Mouse (Mus musculus): Measurements from ENCODE around the gene Slc25a23.

The Slc25a23 gene

DNA sequence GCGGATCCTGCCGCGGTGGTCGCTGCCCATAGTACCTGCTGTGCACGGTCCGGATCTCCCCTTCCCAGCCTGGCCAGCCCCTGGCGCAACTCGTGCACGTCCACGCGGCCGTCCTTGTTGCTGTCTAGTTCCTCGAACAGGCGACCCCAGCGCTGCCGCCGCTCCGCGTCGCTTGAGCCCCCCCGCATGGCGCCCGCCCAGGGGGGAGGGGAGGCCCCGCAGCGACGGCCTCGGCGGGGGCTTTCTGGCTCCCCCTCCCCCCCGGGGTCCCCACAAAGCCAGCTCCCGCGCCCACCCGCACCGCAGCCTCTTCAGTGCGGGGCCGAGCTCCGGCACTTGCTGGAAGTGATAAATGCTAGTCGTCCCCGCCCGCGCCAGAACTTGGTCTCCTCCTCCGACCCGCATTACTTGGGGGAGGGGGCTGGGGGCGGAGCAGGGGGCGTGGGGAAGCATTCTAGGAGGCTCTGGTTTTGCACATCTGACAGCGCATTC lies at the start of gene Slc25a23:
Slc25a23 (minus strand) TSS at position 378 of the 492 bp plus-strand sequence.
- peak; percentile 68 for DNase-seq (ENCODE audit: low spot score in 2 of 2)

DNA sequence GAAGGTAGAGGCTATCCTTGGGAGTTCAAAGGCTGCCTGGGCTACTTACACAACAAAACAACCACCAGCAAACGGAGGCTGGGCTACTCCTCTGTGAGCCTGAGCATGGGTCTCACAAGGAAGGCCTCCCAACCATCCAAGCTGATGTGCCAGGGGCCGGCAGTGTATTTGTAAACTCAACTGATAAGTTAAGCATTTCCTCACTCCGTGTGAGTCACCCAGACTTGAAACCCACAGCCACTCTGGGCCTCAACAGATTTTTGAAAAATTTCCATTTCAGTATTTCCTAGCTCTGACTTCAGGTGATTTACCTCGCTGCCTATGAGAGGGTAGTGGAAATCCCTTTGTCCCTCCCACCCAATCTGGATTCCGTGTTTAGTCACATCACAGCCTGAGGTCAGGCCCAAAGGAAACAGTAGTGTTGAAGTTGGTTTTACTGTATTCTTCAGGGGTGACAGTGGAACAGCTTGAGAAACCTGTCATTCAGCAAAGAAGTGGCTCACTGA lies 49.1 kb upstream of the Slc25a23 start:
- DNase-seq (ENCODE audit: low spot score in 2 of 2), result no peak

DNA sequence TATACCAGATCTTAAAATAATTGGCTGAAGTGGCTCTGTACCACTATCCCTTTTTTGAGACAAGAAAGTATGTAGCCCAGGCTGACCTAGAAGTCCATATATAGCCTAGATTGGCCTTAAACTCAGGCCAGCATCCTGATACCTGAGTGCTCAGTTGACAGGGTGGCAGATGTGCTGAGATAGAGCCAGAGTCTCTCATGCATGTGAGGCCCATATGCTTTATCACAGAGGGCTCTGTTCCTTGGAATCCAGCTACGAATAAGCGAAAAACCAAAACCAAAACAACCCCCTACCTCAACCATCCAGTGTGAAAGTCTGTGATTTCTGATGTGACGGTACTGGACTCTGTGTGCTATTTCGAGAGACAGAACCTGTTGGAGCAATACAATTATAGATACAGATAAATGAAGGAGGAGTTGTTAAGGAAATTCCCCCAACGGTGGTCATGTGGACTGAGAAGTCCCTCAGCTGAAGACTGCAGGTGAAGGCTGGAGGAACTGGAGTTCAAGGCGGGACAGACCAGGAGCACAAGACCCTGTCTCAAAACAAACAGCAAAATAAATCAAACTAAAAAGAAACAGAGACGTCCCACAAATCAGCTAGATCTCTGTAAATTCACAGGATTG lies 48.5 kb upstream of the Slc25a23 start:
- DNase-seq (ENCODE audit: low spot score in 2 of 2), result no peak

DNA sequence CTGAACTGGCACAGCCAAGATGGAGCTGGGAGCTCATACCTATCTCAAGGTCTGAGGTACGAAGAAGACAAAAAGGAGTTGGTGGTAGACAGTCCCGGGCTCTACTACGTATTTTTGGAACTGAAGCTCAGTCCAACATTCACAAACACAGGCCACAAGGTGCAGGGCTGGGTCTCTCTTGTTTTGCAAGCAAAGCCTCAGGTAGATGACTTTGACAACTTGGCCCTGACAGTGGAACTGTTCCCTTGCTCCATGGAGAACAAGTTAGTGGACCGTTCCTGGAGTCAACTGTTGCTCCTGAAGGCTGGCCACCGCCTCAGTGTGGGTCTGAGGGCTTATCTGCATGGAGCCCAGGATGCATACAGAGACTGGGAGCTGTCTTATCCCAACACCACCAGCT lies 47.4 kb upstream of the Slc25a23 start:
- DNase-seq (ENCODE audit: low spot score in 2 of 2), result no peak

DNA sequence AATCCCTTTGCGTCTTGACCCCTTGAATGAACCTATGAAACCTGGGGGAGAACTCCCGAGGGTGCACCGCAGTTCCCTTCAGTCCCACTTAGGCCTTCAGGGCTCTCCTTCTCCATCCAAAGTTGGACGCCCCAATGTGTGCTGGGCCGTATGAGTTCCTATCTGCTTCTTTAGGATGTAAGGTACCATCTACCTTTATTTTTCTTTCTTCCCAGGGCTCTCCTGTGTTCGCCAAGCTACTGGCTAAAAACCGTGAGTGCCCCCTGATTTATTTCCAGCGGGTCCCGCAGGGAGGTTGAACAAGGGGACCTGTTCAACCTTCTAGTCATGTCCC lies 46.3 kb upstream of the Slc25a23 start:
- DNase-seq (ENCODE audit: low spot score in 2 of 2), result no peak

DNA sequence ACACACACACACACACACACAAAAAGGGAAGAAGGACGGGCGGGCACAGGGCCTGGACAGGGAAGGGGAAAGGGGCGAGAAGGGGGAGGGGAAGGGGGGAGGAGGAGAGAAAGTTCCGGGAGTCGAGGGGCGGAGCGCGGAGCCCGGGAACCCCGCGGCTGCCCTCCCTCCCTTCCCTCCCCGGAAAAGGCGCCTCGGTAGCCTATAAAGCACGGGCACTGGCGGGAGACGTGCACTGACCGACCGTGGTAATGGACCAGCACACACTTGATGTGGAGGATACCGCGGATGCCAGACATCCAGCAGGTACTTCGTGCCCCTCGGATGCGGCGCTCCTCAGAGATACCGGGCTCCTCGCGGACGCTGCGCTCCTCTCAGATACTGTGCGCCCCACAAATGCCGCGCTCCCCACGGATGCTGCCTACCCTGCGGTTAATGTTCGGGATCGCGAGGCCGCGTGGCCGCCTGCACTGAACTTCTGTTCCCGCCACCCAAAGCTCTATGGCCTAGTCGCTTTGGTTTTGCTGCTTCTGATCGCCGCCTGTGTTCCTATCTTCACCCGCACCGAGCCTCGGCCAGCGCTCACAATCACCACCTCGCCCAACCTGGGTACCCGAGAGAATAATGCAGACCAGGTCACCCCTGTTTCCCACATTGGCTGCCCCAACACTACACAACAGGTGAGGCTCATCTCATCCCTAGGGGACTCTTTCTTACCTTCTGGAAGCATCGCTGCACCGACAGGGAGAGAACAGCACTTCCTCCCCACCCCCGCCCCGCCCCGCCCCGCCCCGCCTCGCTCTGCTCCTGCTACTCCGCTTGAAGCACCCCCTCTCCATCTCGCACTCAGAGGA lies 45.7 kb upstream of the Slc25a23 start, which contains the start of gene Tnfsf9:
Tnfsf9 (plus strand) TSS at position 145 of the 854 bp plus-strand sequence.
- DNase-seq (ENCODE audit: low spot score in 2 of 2), result peak in 1 of 2 experiments; percentile 15

DNA sequence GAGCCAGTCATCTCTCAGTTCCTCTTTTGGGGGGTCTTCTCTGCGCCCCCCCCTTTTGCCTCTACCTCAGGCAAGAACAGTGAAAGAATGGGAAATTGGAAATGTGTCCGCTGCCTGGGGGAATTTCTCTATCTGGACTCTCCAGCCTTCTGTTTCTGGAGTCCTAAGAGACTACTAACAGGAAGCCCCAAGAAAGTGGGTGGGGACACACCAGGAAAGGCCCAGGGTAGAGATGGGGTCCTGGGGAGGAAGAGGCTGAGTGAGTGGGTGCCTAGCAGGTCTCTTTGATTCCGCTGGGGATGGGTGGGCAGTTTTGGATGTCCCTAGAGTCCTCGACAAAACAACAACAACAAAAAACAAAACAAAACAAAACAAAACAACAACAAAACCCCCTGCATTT lies 44.8 kb upstream of the Slc25a23 start:
- no peak for DNase-seq (ENCODE audit: low spot score in 2 of 2)

DNA sequence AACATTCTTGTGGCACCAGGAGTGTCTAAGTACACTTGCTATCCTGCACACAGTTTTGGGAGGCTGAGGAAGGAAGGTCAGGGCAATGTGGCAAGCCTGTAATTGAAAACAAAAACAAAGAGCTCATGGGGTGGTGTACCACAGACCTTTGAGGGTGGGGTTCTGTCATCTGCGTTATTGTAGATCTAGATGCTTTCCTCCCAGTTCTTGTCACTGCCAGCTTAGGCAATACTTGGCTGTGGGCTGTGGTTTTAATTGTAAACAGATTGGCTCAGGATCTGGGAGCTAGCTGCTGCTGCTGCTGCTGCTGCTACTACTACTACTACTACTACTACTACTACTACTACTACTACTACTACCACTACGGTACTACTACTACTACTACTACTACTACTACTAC lies 42.6 kb upstream of the Slc25a23 start:
- DNase-seq (ENCODE audit: low spot score in 2 of 2), result no peak

DNA sequence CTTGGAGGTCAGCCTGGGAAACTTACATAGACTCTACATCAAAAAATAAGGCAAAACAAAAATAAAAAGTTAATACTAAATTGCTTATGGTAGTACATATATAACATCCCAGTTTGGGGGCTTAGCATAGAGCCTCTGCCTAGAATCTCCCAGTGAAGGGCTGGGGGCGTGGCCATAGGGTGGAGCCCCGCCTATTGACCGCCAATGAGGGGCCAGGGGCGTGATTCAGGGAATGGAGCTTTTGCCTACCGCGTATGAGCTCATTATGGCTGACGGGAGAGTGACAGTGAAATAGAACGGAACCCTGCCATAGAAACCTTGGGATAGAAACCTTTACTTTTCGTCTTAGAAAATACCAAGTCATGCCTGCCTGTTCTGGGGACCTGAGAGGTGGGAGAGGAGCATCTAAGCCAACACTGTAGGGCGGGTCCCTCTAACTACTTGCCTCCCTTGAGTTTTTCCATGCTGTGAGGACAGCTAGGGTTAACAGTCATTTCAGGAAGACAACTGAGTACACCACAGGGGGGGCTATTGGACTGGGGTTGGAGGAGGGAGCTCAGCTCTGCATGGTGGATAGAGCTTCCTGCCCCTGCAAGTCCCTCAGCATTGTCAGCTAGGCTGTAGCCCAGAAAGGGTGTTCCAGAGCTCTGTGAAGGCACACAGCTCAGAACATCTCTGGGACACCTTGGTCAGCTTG lies 40.1 kb upstream of the Slc25a23 start:
- no peak for DNase-seq (ENCODE audit: low spot score in 2 of 2)

DNA sequence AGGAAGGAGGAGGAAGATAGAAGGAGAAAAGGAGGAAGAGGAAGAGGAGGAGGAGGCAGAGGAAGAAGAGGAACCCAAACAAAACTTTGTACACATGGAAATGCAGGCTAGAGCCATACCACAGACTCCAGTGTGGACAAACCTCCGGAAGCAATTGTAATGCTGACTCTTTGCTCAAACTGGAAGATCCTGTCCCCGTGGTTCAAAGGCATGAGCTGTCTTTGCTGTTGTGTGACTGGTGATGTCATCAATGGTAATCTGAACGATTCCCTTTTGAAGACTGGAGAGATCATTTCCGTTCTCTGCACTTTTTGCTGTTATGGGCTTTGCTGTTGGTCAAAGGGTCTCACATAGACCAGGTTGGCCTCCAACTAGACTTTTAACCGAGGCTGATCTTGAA lies 38.7 kb upstream of the Slc25a23 start:
- DNase-seq (ENCODE audit: low spot score in 2 of 2), result no peak

DNA sequence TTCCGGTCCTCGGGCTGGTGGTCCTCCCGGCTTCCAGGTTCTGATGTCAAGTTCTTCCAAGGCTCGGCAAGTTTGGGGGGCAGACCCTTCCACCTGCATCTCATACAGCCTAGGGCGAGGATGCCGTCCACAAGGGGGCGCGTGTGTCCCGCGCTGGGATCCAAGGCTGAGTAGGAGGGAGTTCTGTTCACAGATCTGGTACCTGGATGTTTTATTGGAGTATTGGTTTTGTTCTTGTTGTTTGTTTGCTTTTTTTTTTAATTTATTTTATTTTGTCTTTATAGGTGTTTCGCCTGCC lies 36.9 kb upstream of the Slc25a23 start:
- peak; percentile 81 to 83 for DNase-seq (ENCODE audit: low spot score in 2 of 2)

DNA sequence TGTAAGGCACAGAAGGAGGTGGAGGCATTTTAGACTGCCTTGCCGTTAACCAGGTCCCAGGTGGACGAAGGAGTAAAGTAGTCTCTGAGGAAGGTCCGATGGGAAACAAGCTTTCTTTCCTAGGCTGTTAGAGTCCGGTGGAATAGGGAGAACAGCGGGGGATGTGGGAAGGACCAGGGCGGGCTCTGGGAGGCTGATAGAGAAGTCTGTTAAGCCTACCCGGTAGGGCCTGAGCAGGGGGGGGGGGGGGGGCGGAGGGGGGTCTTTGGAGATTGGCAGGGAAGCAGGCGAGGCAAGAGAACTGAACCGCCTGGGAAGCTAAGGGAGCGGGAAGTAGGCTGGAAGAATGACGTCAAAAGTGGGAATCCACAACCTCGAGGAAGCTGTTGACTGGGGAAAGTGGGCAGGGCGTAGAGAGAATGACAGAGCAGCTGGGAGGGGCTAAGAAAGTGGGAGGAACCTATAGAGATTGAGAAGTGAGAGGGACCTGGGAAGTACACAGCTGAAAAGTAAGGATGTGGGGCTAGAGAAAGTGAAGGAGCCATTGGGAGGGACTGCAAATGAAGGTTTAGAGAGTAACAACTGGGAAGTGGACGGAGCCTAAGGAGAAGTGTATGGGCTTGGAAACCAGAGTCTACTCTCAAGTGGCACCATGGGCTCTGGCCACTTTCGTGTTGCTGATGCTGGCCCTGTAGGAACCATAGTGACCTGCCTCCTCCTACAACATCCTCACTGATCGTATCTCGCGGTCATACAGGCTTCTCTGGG lies 36.4 kb upstream of the Slc25a23 start:
- DNase-seq (ENCODE audit: low spot score in 2 of 2), result no peak

DNA sequence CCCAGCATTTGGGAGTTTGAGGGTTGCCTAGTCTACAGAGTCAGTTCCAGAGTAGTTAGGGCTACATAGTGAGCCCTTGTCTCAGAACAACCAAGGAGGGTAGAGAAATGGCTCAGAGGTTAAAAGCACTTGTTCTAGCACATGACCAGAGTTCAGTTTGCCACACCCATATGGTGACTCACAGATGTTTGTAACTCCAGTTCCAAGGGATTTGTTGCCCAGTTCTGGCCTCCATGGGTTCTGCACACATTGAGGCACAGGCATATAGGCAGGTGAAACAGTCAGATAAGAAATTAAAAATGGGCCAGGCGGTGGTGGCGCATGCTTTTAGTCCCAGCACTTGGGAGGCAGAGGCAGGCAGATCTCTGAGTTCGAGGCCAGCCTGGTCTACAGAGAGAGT lies 34.6 kb upstream of the Slc25a23 start:
- DNase-seq (ENCODE audit: low spot score in 2 of 2), result no peak

DNA sequence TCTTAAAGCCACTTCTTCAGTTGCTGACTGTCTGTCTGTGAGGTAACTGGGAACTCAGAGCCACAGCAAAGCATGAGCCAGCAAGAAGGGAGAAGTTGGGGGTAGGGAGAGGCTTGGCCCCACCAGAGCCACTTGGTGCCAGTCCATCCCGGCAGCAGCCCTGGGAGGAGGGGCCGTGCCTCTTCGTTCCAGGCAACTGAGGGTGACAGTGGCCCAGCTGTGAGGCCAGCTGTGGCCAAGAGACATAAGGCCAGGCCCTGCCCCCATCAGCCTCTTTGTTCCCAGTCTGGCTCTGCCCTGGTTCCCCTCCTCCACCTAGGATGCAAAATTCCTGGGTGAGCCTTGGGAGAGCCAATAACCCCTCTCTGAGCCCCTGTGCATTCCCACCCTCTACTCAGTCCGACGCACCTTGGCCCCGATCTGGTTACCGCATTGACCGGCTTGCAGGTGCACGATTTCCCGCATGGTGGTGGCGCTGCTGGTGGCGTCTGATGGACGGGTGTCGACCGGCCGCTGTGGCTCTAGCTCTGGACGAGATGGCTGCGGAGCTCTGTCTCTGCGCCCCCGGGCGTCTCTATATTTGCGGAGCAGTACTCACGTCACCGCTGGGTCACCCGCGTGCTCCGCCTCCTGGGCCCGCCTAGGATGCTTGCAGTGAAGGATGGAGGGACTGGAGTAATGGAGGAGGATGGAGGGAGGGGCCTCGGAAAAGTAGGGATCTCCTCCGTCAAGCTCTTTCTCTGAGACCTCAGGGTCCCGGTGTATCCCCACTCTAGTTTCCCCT lies 27.6 kb upstream of the Slc25a23 start, which contains the start of gene Tubb4a:
Tubb4a (minus strand) TSS at position 734 of the 784 bp plus-strand sequence.
- peak; percentile 87 to 90 for DNase-seq (ENCODE audit: low spot score in 2 of 2)

DNA sequence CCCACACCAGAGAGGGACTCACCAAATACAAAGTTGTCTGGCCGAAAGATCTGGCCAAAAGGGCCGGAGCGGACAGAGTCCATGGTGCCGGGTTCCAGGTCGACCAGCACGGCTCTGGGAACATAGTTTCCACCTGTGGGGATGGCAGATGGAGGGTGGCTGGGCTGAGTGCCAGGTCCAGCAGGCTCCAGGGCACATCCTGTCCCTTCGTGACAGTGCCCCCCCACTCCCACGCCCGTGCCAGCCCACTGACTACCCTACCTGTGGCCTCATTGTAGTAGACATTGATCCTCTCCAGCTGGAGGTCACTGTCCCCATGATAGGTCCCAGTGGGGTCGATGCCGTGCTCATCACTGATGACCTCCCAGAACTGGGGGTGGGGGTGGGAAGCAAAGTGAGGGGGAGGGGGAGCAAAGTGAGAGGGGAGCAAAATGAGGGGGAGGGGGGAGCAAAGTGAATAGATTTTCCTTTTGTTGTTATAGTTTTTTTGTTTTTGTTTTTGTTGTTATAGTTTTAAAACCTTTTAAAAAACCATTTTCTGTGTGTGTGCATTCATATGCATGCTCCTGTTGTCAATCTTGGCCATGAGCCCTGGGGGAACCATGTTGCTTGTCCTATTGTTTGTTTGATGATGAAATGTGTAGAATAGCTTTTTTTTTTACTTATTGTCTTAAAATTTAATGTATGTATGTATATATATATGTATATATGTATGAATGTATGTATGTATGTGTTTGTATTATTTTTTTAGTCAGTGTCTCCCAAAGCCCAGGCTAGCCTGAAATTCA lies 26.5 kb upstream of the Slc25a23 start:
- no peak for DNase-seq (ENCODE audit: low spot score in 2 of 2)

DNA sequence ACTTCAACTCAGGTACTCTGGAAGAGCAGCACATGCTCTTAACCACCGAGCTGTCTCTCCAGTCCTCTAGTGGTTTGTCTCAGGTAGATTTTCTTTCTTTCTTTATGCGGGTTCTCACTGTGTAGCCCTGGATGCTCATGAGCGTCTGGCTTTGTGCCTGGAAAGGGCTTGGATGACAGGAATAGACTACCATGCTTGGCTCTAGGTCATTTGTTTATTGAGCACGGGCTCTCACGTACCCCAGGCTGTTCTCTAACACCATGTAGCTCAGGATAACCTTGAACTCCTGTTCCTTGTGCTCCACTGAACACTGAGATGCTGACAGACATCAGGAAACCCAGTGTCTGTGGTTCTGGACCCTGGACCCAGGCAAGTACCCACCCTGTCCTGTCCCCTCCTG lies 22.8 kb upstream of the Slc25a23 start:
- no peak for DNase-seq (ENCODE audit: low spot score in 2 of 2)

DNA sequence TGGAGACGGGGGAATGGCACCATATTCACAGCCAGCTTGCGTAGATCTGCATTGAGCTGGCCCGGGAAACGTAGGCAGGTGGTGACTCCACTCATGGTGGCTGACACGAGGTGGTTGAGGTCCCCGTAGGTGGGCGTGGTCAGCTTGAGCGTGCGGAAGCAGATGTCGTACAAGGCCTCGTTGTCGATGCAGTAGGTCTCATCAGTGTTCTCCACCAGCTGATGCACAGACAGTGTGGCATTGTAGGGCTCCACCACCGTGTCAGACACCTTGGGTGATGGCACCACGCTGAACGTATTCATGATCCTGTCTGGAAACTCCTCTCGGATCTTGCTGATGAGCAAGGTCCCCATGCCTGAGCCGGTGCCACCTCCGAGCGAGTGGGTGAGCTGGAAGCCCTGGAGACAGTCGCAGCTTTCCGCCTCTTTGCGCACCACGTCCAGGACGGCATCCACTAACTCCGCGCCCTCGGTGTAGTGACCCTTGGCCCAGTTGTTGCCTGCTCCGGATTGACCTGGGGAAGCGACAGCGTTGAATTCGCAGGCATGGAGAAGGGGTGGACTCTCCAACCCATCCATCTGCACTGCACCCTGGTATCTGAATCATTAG lies 21.7 kb upstream of the Slc25a23 start:
- no peak for DNase-seq (ENCODE audit: low spot score in 2 of 2)

DNA sequence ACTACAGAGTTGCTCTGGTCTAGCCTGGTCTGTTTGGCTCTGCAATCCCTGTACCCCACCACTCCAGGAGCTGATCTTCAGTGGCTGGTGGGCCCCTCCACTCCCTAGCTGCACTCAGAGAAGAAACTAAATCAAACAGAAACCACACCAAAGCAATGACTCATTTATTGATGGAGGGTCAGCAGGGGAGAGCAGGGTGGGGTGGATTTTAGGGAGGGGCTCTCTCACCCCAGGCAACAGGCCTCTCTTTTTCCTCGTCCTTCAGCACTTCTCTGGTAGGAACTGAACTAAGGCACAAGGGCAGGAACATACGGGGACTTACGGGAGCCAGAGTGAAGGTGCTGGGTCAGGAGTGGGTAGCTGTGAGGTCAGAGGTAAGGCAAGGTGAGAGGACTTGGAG lies 20.3 kb upstream of the Slc25a23 start:
- no peak for DNase-seq (ENCODE audit: low spot score in 2 of 2)

DNA sequence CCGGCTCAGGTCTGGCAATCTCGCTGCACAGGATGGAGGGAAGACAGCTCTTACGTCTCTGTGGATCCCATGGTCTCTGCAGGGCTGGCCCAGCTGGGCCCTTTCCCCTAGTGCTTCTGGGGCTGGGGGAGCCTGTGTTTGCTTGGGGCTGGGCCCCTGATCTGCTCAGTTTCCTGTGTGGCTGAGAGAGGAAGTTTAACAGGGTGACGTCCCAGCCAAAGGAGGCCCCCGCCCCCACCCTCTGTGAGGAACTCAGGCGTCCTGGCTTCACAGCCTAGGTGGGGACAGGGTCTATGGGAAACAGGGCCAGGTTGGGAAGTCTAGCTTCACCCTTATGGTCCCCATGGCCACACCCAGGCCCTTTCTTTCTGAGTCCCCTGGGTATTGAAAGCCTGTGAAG lies 18.7 kb upstream of the Slc25a23 start, which contains the start of gene Dennd1c:
Dennd1c (minus strand) TSS at position 179 of the 400 bp plus-strand sequence.
- no peak for DNase-seq (ENCODE audit: low spot score in 2 of 2)

DNA sequence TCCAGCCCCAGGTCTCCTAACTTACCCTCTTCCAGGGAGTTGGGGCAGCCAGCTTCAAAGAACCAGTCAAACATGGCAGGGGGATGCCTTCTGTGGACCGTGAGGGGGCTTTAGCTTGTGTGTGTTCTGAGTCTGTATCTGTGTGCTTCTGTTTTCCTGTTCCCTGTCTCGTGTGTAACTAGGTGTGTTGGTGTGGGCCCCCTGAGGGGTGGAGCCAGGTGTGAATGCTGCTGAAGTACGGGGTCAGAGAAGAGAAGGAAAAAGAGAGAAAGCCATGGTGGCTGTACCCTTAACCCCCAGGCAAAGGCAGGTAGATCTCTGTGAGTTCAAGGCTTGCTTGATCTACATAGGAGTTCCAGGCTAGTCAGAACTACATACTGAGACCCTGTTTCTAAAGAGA lies 17.3 kb upstream of the Slc25a23 start:
- no peak for DNase-seq (ENCODE audit: low spot score in 2 of 2)
